Mouse (Mus musculus): ENCODE measurements around the gene Kif1b.

- TF ChIP-seq CTCF (IDR thresholded peaks at IDR 0.05; ENCODE audit: insufficient read depth, low read length) (no peak), POLR2A (IDR thresholded peaks at IDR 0.05; ENCODE audit: borderline replicate concordance, extremely low read depth, low read depth, low read length) (no peak)
Observed at GRCm38 (mm10) chr4:149263218-149263617, 44.3 kb downstream of the Kif1b start.

Measured in lung, adult 2 months (tissue).